In genomic region chr7:44357531-44357930, GRCm38 (mm10) we compare ENCODE assay signal across 14 mouse cellular contexts. TPM values are rescaled to one million over a fixed set of nuclear protein-coding genes. Genes with fewer than 3 reads are reported as not detected.
DNase-seq lines count a peak whose midpoint lies in the region; ATAC-seq lines count a peak whose summit lies in the region.
"Had no signal": no experiment of that assay in that cellular context is flagged by ENCODE, and none has a peak within 500 bp of the region (broad histone marks: within the 10 kb centered on the region; RNA-seq: fewer than 3 reads in every experiment).

No protein-coding gene starts in this region.

- no peak overlapping the region for H3K27ac ChIP-seq in kidney, embryonic 16.5 days (ENCODE audit: low read length)
- no peak overlapping the region for H3K27ac ChIP-seq in forebrain, embryonic 13.5 days
- peak overlapping the region; percentile 49; the same call in 1 of the 2 replicates for H3K27ac ChIP-seq in midbrain, embryonic 14.5 days (replicated peaks; ENCODE audit: low read depth, low read length)
- H3K27ac ChIP-seq: embryonic facial prominence, embryonic 15.5 days; gastrocnemius, adult 2 months; limb, embryonic 15.5 days had no signal

- WGBS in kidney, embryonic 16.5 days = 17% methylated on average over 10 of the region's 10 CpGs
- WGBS in forebrain, embryonic 13.5 days = 10% methylated on average over 9 of the region's 10 CpGs
- WGBS in midbrain, embryonic 14.5 days = 18% methylated on average over 9 of the region's 10 CpGs

- no peak overlapping the region for H3K9ac ChIP-seq in kidney, embryonic 16.5 days (replicated peaks; ENCODE audit: low read length)
- H3K9ac ChIP-seq in forebrain, embryonic 13.5 days = peak overlapping the region; percentile 26; the same call in 1 of the 2 replicates
- H3K9ac ChIP-seq in midbrain, embryonic 14.5 days (replicated peaks; ENCODE audit: low read length) = peak overlapping the region; percentile 26; the same call in 1 of the 2 replicates
- H3K9ac ChIP-seq: embryonic facial prominence, embryonic 15.5 days; limb, embryonic 15.5 days had no signal

- peak overlapping the region; percentile 36 for H3K4me3 ChIP-seq in kidney, embryonic 16.5 days (ENCODE audit: low read length)
- H3K4me3 ChIP-seq in forebrain, embryonic 13.5 days = peak overlapping the region; percentile 7; the same call in 1 of the 2 replicates
- no peak overlapping the region for H3K4me3 ChIP-seq in midbrain, embryonic 14.5 days (replicated peaks; ENCODE audit: low read depth, low read length)
- H3K4me3 ChIP-seq: embryonic facial prominence, embryonic 15.5 days; limb, embryonic 15.5 days had no signal

- H3K36me3 ChIP-seq in kidney, embryonic 16.5 days (ENCODE audit: insufficient read depth, low read length) = no peaks in the 10 kb centered on the region
- H3K36me3 ChIP-seq in forebrain, embryonic 13.5 days (ENCODE audit: poor library complexity, severe bottlenecking) = no peaks in the 10 kb centered on the region
- H3K36me3 ChIP-seq in midbrain, embryonic 14.5 days (ENCODE audit: control insufficient read depth, insufficient read depth, low read length) = peaks cover 29% of the 10 kb centered on the region
- H3K36me3 ChIP-seq: embryonic facial prominence, embryonic 15.5 days; limb, embryonic 15.5 days had no signal

- ATAC-seq in kidney, embryonic 16.5 days (ENCODE audit: low FRiP score, low TSS enrichment) = no peak
- ATAC-seq in forebrain, embryonic 13.5 days = no peak
- no peak for ATAC-seq in midbrain, embryonic 14.5 days (ENCODE audit: low FRiP score, low TSS enrichment)
- ATAC-seq in megakaryocyte progenitor cell, adult 5-6 weeks (replicated peaks; ENCODE audit: poor library complexity) = no peak

- DNase-seq in embryo, embryonic 11 days = peak; percentile 37
- DNase-seq in embryo, embryonic 10 days (ENCODE audit: low spot score) = no peak
- DNase-seq in kidney, postnatal 36 days = no peak
- DNase-seq in midbrain, embryonic 14.5 days = peak; percentile 34
- DNase-seq in urinary bladder, postnatal 25 days (ENCODE audit: low spot score) = no peak
- DNase-seq: adrenal gland, adult 8-10 months; gastrocnemius, adult 2 months had no signal

- peak overlapping the region; percentile 39 for H3K4me2 ChIP-seq in kidney, embryonic 16.5 days (replicated peaks; ENCODE audit: low read depth, low read length)
- H3K4me2 ChIP-seq in forebrain, embryonic 13.5 days = peak overlapping the region; percentile 29
- H3K4me2 ChIP-seq in midbrain, embryonic 14.5 days (ENCODE audit: low read length) = peak overlapping the region; percentile 40
- H3K4me2 ChIP-seq: limb, embryonic 15.5 days had no signal

- H3K9me3 ChIP-seq in kidney, embryonic 16.5 days (ENCODE audit: low read length) = no peaks in the 10 kb centered on the region; the same call in 1 of the 2 replicates
- no peaks in the 10 kb centered on the region for H3K9me3 ChIP-seq in forebrain, embryonic 13.5 days (replicated peaks)
- no peaks in the 10 kb centered on the region for H3K9me3 ChIP-seq in midbrain, embryonic 14.5 days (ENCODE audit: control insufficient read depth, low read length)
- H3K9me3 ChIP-seq: embryonic facial prominence, embryonic 15.5 days; limb, embryonic 15.5 days had no signal

- H3K4me1 ChIP-seq in kidney, embryonic 16.5 days (ENCODE audit: insufficient read depth, low read length) = peaks cover 45% of the 10 kb centered on the region
- peaks cover 55% of the 10 kb centered on the region for H3K4me1 ChIP-seq in forebrain, embryonic 13.5 days
- peaks cover 35% of the 10 kb centered on the region for H3K4me1 ChIP-seq in midbrain, embryonic 14.5 days (ENCODE audit: control insufficient read depth, insufficient read depth, low read length)

- peaks cover 89% of the 10 kb centered on the region for H3K27me3 ChIP-seq in kidney, embryonic 16.5 days (ENCODE audit: insufficient read depth, low read length)
- H3K27me3 ChIP-seq in forebrain, embryonic 13.5 days = peaks cover 79% of the 10 kb centered on the region
- peaks cover 23% of the 10 kb centered on the region for H3K27me3 ChIP-seq in midbrain, embryonic 14.5 days (ENCODE audit: control insufficient read depth, insufficient read depth, low read length)

RNA-seq across cellular contexts. Expression of gene Syt3, which starts 26.4 kb away (rescaled TPM):
- polyA plus RNA-seq in kidney, embryonic 16.5 days (2015; fragmentation: Nextera tagmentation; extraction: Ambion mirVana) = 2.7 and 3.4 TPM in 2 replicates
- polyA plus RNA-seq in forebrain, embryonic 13.5 days (2015; fragmentation: Nextera tagmentation; extraction: Ambion mirVana) = 10.1 and 10.6 TPM in 2 replicates
- 39.5 and 48.5 TPM in 2 replicates for polyA plus RNA-seq in midbrain, embryonic 14.5 days (2014; fragmentation: Nextera tagmentation; extraction: Ambion mirVana)
- total RNA-seq in megakaryocyte progenitor cell, adult 5-6 weeks (2015) = 0.22 and 0.24 TPM in 2 replicates
- total RNA-seq in megakaryocyte progenitor cell, adult 5-6 weeks (2017) = 0.12 and 0.14 TPM in 2 replicates

RNA-seq across cellular contexts. Expression of gene 1700008O03Rik, which starts 28.1 kb away (rescaled TPM):
- 0.64 and 1.1 TPM in 2 replicates for polyA plus RNA-seq in kidney, embryonic 16.5 days (2015; fragmentation: Nextera tagmentation; extraction: Ambion mirVana)
- 0.59 and 1.1 TPM in 2 replicates for polyA plus RNA-seq in forebrain, embryonic 13.5 days (2015; fragmentation: Nextera tagmentation; extraction: Ambion mirVana)
- 1.7 and 1.9 TPM in 2 replicates for polyA plus RNA-seq in midbrain, embryonic 14.5 days (2014; fragmentation: Nextera tagmentation; extraction: Ambion mirVana)
- total RNA-seq in megakaryocyte progenitor cell, adult 5-6 weeks (2015) = 0.44 and 1.5 TPM in 2 replicates
- total RNA-seq in megakaryocyte progenitor cell, adult 5-6 weeks (2017) = 1.8 and 2.2 TPM in 2 replicates
- total RNA-seq: gastrocnemius, adult 2 months; megakaryocyte-erythroid progenitor cell, adult 5-6 weeks had no signal

RNA-seq across cellular contexts. Expression of gene Shank1, which starts 47.5 kb away (rescaled TPM):
- 1.5 and 1.7 TPM in 2 replicates for polyA plus RNA-seq in kidney, embryonic 16.5 days (2015; fragmentation: Nextera tagmentation; extraction: Ambion mirVana)
- polyA plus RNA-seq in forebrain, embryonic 13.5 days (2015; fragmentation: Nextera tagmentation; extraction: Ambion mirVana) = 13.2 and 15.1 TPM in 2 replicates
- polyA plus RNA-seq in midbrain, embryonic 14.5 days (2014; fragmentation: Nextera tagmentation; extraction: Ambion mirVana) = 35.1 and 37.8 TPM in 2 replicates
- 0.05 and 0.49 TPM in 2 replicates for total RNA-seq in megakaryocyte progenitor cell, adult 5-6 weeks (2015)
- not detected in 2 replicates for total RNA-seq in megakaryocyte progenitor cell, adult 5-6 weeks (2017)
- total RNA-seq: hematopoietic stem cell, adult 5-6 weeks had no signal

RNA-seq across cellular contexts. Expression of gene Clec11a, which starts 50.8 kb away (rescaled TPM):
- 3.6 and 5.8 TPM in 2 replicates for polyA plus RNA-seq in kidney, embryonic 16.5 days (2015; fragmentation: Nextera tagmentation; extraction: Ambion mirVana)
- polyA plus RNA-seq in forebrain, embryonic 13.5 days (2015; fragmentation: Nextera tagmentation; extraction: Ambion mirVana) = 3.0 and 3.4 TPM in 2 replicates
- polyA plus RNA-seq in midbrain, embryonic 14.5 days (2014; fragmentation: Nextera tagmentation; extraction: Ambion mirVana) = 4.6 and 4.7 TPM in 2 replicates
- total RNA-seq in megakaryocyte progenitor cell, adult 5-6 weeks (2015) = 4.1 TPM in 2 replicates
- 4.2 and 4.4 TPM in 2 replicates for total RNA-seq in megakaryocyte progenitor cell, adult 5-6 weeks (2017)

Comparison
In these comparisons a context has a peak if more than half of its experiments do, and no peak if none do; other contexts are left out.
1. DNase-seq: peak in embryo, embryonic 11 days (single experiment) and midbrain, embryonic 14.5 days (single experiment); none in embryo, embryonic 10 days (single experiment), kidney, postnatal 36 days (0 of 2) and urinary bladder, postnatal 25 days (single experiment).
2. Peak in every context shown above with its lines, with median percentiles within 50 percentile points of each other: H3K4me2 ChIP-seq.